Mouse (Mus musculus): ENCODE results near the gene Asl. TPM values are rescaled to one million over a fixed set of nuclear protein-coding genes. Genes with fewer than 3 reads are reported as not detected.

Asl gene
- polyA plus RNA-seq, 1 experiment = 23.4 TPM

- Histone ChIP-seq H3K4me3 (ENCODE audit: insufficient read depth, low read depth, low read length) (peak within 1 kb of the TSS; percentile 90), H3K27ac (replicated peaks; ENCODE audit: low read depth, low read length) (peak within 1 kb of the TSS; percentile 96), H3K4me1 (ENCODE audit: control insufficient read depth, insufficient read depth, insufficient read length, low read length) (peaks cover 8% of the 10 kb centered on the region; the same call in 1 of the 2 replicates)
Observed at GRCm38 (mm10) chr5:130002301-130003146, 26.5 kb downstream of the Asl start, which contains the start of gene Gusb. Gene Gusb (minus strand): TSS chr5:130003049.

GRCm38 (mm10) chr5:130001356-130001987, 27.6 kb downstream of the Asl start:
- Histone ChIP-seq H3K27ac (replicated peaks; ENCODE audit: low read depth, low read length) (peak overlapping the region; percentile 40), H3K4me1 (ENCODE audit: control insufficient read depth, insufficient read depth, insufficient read length, low read length) (peaks cover 8% of the 10 kb centered on the region; the same call in 1 of the 2 replicates), H3K4me3 (ENCODE audit: insufficient read depth, low read depth, low read length) (peak overlapping the region; percentile 90)

- Histone ChIP-seq H3K4me3 (ENCODE audit: insufficient read depth, low read depth, low read length) (no peak overlapping the region), H3K27ac (replicated peaks; ENCODE audit: low read depth, low read length) (peak overlapping the region; percentile 40), H3K4me1 (ENCODE audit: control insufficient read depth, insufficient read depth, insufficient read length, low read length) (peaks cover 8% of the 10 kb centered on the region; the same call in 1 of the 2 replicates)
Observed at GRCm38 (mm10) chr5:130000735-130001134, 28.3 kb downstream of the Asl start.

- Histone ChIP-seq H3K4me1 (ENCODE audit: control insufficient read depth, insufficient read depth, insufficient read length, low read length) (peaks cover 8% of the 10 kb centered on the region; the same call in 1 of the 2 replicates), H3K4me3 (ENCODE audit: insufficient read depth, low read depth, low read length) (no peak overlapping the region), H3K27ac (replicated peaks; ENCODE audit: low read depth, low read length) (no peak overlapping the region)
Observed at GRCm38 (mm10) chr5:129999097-129999496, 29.9 kb downstream of the Asl start.

GRCm38 (mm10) chr5:129997700-129998099, 31.3 kb downstream of the Asl start:
- 0 out of 2 replicates have a peak, but pooled peaks cover 3% of the 10 kb centered on the region for H3K4me1 ChIP-seq (ENCODE audit: control insufficient read depth, insufficient read depth, insufficient read length, low read length)
- no peak overlapping the region for H3K27ac ChIP-seq (replicated peaks; ENCODE audit: low read depth, low read length)
- H3K4me3 ChIP-seq (ENCODE audit: insufficient read depth, low read depth, low read length) = no peak overlapping the region

- Histone ChIP-seq H3K4me1 (ENCODE audit: control insufficient read depth, insufficient read depth, insufficient read length, low read length) (peaks cover under 1% of the 10 kb centered on the region; the same call in 1 of the 2 replicates), H3K4me3 (ENCODE audit: insufficient read depth, low read depth, low read length) (no peak overlapping the region), H3K27ac (replicated peaks; ENCODE audit: low read depth, low read length) (no peak overlapping the region)
Observed at GRCm38 (mm10) chr5:129994989-129995388, 34.1 kb downstream of the Asl start.

- H3K27ac ChIP-seq (replicated peaks; ENCODE audit: low read depth, low read length) = no peak overlapping the region
- peaks cover 2% of the 10 kb centered on the region; the same call in 1 of the 2 replicates for H3K4me1 ChIP-seq (ENCODE audit: control insufficient read depth, insufficient read depth, insufficient read length, low read length)
- H3K4me3 ChIP-seq (ENCODE audit: insufficient read depth, low read depth, low read length) = no peak overlapping the region
Observed at GRCm38 (mm10) chr5:129993374-129993773, 35.7 kb downstream of the Asl start.

- Histone ChIP-seq H3K4me3 (ENCODE audit: insufficient read depth, low read depth, low read length) (no peak overlapping the region), H3K4me1 (ENCODE audit: control insufficient read depth, insufficient read depth, insufficient read length, low read length) (peaks cover 2% of the 10 kb centered on the region; the same call in 1 of the 2 replicates), H3K27ac (replicated peaks; ENCODE audit: low read depth, low read length) (no peak overlapping the region)
Observed at GRCm38 (mm10) chr5:129991898-129992297, 37.1 kb downstream of the Asl start.

GRCm38 (mm10) chr5:129989376-129989775, 39.7 kb downstream of the Asl start:
- Histone ChIP-seq H3K27ac (replicated peaks; ENCODE audit: low read depth, low read length) (peak overlapping the region; percentile 20), H3K4me3 (ENCODE audit: insufficient read depth, low read depth, low read length) (no peak overlapping the region), H3K4me1 (ENCODE audit: control insufficient read depth, insufficient read depth, insufficient read length, low read length) (peaks cover 2% of the 10 kb centered on the region; the same call in 1 of the 2 replicates)

- no peaks in the 10 kb centered on the region for H3K4me1 ChIP-seq (ENCODE audit: control insufficient read depth, insufficient read depth, insufficient read length, low read length)
- H3K4me3 ChIP-seq (ENCODE audit: insufficient read depth, low read depth, low read length) = no peak overlapping the region
- no peak overlapping the region for H3K27ac ChIP-seq (replicated peaks; ENCODE audit: low read depth, low read length)
Observed at GRCm38 (mm10) chr5:129980216-129980615, 48.8 kb downstream of the Asl start.

GRCm38 (mm10) chr5:129978608-129979007, 50.4 kb downstream of the Asl start:
- H3K27ac ChIP-seq (replicated peaks; ENCODE audit: low read depth, low read length) = no peak overlapping the region
- H3K4me1 ChIP-seq (ENCODE audit: control insufficient read depth, insufficient read depth, insufficient read length, low read length) = no peaks in the 10 kb centered on the region
- no peak overlapping the region for H3K4me3 ChIP-seq (ENCODE audit: insufficient read depth, low read depth, low read length)

- no peak overlapping the region for H3K27ac ChIP-seq (replicated peaks; ENCODE audit: low read depth, low read length)
- H3K4me3 ChIP-seq (ENCODE audit: insufficient read depth, low read depth, low read length) = no peak overlapping the region
- no peaks in the 10 kb centered on the region for H3K4me1 ChIP-seq (ENCODE audit: control insufficient read depth, insufficient read depth, insufficient read length, low read length)
Observed at GRCm38 (mm10) chr5:129977768-129978167, 51.3 kb downstream of the Asl start.

GRCm38 (mm10) chr5:129974866-129975311, 54.2 kb downstream of the Asl start:
- H3K27ac ChIP-seq (replicated peaks; ENCODE audit: low read depth, low read length) = no peak overlapping the region
- no peak overlapping the region for H3K4me3 ChIP-seq (ENCODE audit: insufficient read depth, low read depth, low read length)
- no peaks in the 10 kb centered on the region for H3K4me1 ChIP-seq (ENCODE audit: control insufficient read depth, insufficient read depth, insufficient read length, low read length)

GRCm38 (mm10) chr5:129974354-129974753, 54.7 kb downstream of the Asl start:
- H3K27ac ChIP-seq (replicated peaks; ENCODE audit: low read depth, low read length) = no peak overlapping the region
- H3K4me1 ChIP-seq (ENCODE audit: control insufficient read depth, insufficient read depth, insufficient read length, low read length) = no peaks in the 10 kb centered on the region
- H3K4me3 ChIP-seq (ENCODE audit: insufficient read depth, low read depth, low read length) = no peak overlapping the region

- Histone ChIP-seq H3K4me1 (ENCODE audit: control insufficient read depth, insufficient read depth, insufficient read length, low read length) (no peaks in the 10 kb centered on the region), H3K27ac (replicated peaks; ENCODE audit: low read depth, low read length) (no peak overlapping the region), H3K4me3 (ENCODE audit: insufficient read depth, low read depth, low read length) (no peak overlapping the region)
Observed at GRCm38 (mm10) chr5:129971491-129971890, 57.6 kb downstream of the Asl start.

All from brown adipose tissue, adult 24 weeks (tissue).